Mouse (Mus musculus): ENCODE measurements around the gene Arnt.

Arnt gene

GRCm38 (mm10) chr3:95456367-95456766, 22.2 kb downstream of the Arnt start:
- DNase-seq (ENCODE audit: low spot score), result no peak

- no peak for DNase-seq (ENCODE audit: low spot score)
These were observed 23.6 kb downstream of the Arnt start for GRCm38 (mm10) chr3:95457758-95458157.

GRCm38 (mm10) chr3:95459381-95459780, 25.2 kb downstream of the Arnt start:
- no peak for DNase-seq (ENCODE audit: low spot score)

- no peak for DNase-seq (ENCODE audit: low spot score)
These were observed 29.7 kb downstream of the Arnt start for GRCm38 (mm10) chr3:95463852-95464251.

GRCm38 (mm10) chr3:95478966-95479365, 44.8 kb downstream of the Arnt start:
- DNase-seq (ENCODE audit: low spot score), result no peak

GRCm38 (mm10) chr3:95486421-95486820, 52.2 kb downstream of the Arnt start:
- no peak for DNase-seq (ENCODE audit: low spot score)

- DNase-seq (ENCODE audit: low spot score), result no peak
These were observed 54.5 kb downstream of the Arnt start for GRCm38 (mm10) chr3:95488679-95489078.

GRCm38 (mm10) chr3:95490238-95490637, 56.0 kb downstream of the Arnt start:
- DNase-seq (ENCODE audit: low spot score), result no peak

GRCm38 (mm10) chr3:95494342-95494741, 60.2 kb downstream of the Arnt start:
- DNase-seq (ENCODE audit: low spot score), result peak; percentile 54

GRCm38 (mm10) chr3:95498229-95498628, 64.0 kb downstream of the Arnt start:
- DNase-seq (ENCODE audit: low spot score), result no peak

GRCm38 (mm10) chr3:95499024-95499423, 64.8 kb downstream of the Arnt start, which contains the start of gene Ctsk:
Gene Ctsk (plus strand): TSS chr3:95499256.
- no peak for DNase-seq (ENCODE audit: low spot score)

- DNase-seq (ENCODE audit: low spot score), result no peak
These were observed 65.4 kb downstream of the Arnt start for GRCm38 (mm10) chr3:95499496-95500140.

- no peak for DNase-seq (ENCODE audit: low spot score)
These were observed 68.1 kb downstream of the Arnt start for GRCm38 (mm10) chr3:95502312-95502711.

- no peak for DNase-seq (ENCODE audit: low spot score)
These were observed 75.2 kb downstream of the Arnt start for GRCm38 (mm10) chr3:95509348-95509747.

- DNase-seq (ENCODE audit: low spot score), result no peak
These were observed 77.5 kb downstream of the Arnt start for GRCm38 (mm10) chr3:95511611-95512180.

- no peak for DNase-seq (ENCODE audit: low spot score)
These were observed 82.4 kb downstream of the Arnt start for GRCm38 (mm10) chr3:95516614-95517041.

GRCm38 (mm10) chr3:95517493-95517898, 83.3 kb downstream of the Arnt start:
- DNase-seq (ENCODE audit: low spot score), result peak; percentile 75

- no peak for DNase-seq (ENCODE audit: low spot score)
These were observed 84.7 kb downstream of the Arnt start for GRCm38 (mm10) chr3:95518891-95519290.

- no peak for DNase-seq (ENCODE audit: low spot score)
These were observed 85.1 kb downstream of the Arnt start for GRCm38 (mm10) chr3:95519315-95519714.

GRCm38 (mm10) chr3:95520100-95520499, 85.9 kb downstream of the Arnt start:
- DNase-seq (ENCODE audit: low spot score), result no peak

- no peak for DNase-seq (ENCODE audit: low spot score)
These were observed 87.0 kb downstream of the Arnt start for GRCm38 (mm10) chr3:95521168-95521567.

- DNase-seq (ENCODE audit: low spot score), result no peak
These were observed 89.5 kb downstream of the Arnt start for GRCm38 (mm10) chr3:95523662-95524061.

- no peak for DNase-seq (ENCODE audit: low spot score)
These were observed 90.5 kb downstream of the Arnt start for GRCm38 (mm10) chr3:95524673-95525072.

GRCm38 (mm10) chr3:95526111-95526510, 91.9 kb downstream of the Arnt start:
- DNase-seq (ENCODE audit: low spot score), result no peak

Data from MN1 (cell line).